Mouse (Mus musculus) testis, adult 2 months (tissue): Measurements from ENCODE around the gene Bfsp2. TPM values are rescaled to one million over a fixed set of nuclear protein-coding genes. Genes with fewer than 3 reads are reported as not detected.

Experiments used
- H3K27ac ChIP-seq: fragments of 200-500 bp; 2 replicates; pipeline ENCODE4 v1.5.1; 2012; ENCODE audit warnings: low read depth, low read length; ENCODE audit not compliant: control insufficient read depth, insufficient read depth
- H3K27me3 ChIP-seq: fragments of 200-500 bp; 2 replicates; pipeline ENCODE4 v1.6.1; 2012; ENCODE audit warnings: mild to moderate bottlenecking, low read length, moderate library complexity; ENCODE audit not compliant: control insufficient read depth, insufficient read depth
- H3K36me3 ChIP-seq: fragments of 200-500 bp; 2 replicates; pipeline ENCODE4 v1.6.1; 2012; ENCODE audit warnings: mild to moderate bottlenecking, low read length; ENCODE audit not compliant: control insufficient read depth, insufficient read depth
- H3K4me1 ChIP-seq: fragments of 200-500 bp; 2 replicates; pipeline ENCODE4 v1.6.1; 2012; ENCODE audit warnings: low read length; ENCODE audit not compliant: control insufficient read depth, insufficient read depth
- H3K4me3 ChIP-seq: fragments of 200-500 bp; 2 replicates; pipeline ENCODE4 v1.5.1; 2012; ENCODE audit warnings: low read depth, mild to moderate bottlenecking, low read length, moderate library complexity, mixed read lengths; ENCODE audit not compliant: control insufficient read depth
- CTCF ChIP-seq: fragments of 200-500 bp; IDR thresholded peaks from 2 replicates; pipeline ENCODE4 v1.5.1; 2012; ENCODE audit warnings: low read depth, mild to moderate bottlenecking, inconsistent platforms, low read length, moderate library complexity; ENCODE audit not compliant: control insufficient read depth, insufficient read depth, insufficient replicate concordance
- POLR2A ChIP-seq: fragments of 200-500 bp; IDR thresholded peaks from 2 replicates; pipeline ENCODE4 v1.6.1; 2012; ENCODE audit warnings: low read depth, mild to moderate bottlenecking, inconsistent platforms, low read length, moderate library complexity; ENCODE audit not compliant: control insufficient read depth
- polyA plus RNA-seq: library from polyadenylated mRNA; depleted of rRNA; stranded (reverse); fragments of >200 nt; gene quantifications from 2 replicates; pipeline ENCODE4 v1.2.3, GENCODE M21; 2012

The Bfsp2 gene
- polyA plus RNA-seq, 1 experiment = 0.74 TPM

DNA sequence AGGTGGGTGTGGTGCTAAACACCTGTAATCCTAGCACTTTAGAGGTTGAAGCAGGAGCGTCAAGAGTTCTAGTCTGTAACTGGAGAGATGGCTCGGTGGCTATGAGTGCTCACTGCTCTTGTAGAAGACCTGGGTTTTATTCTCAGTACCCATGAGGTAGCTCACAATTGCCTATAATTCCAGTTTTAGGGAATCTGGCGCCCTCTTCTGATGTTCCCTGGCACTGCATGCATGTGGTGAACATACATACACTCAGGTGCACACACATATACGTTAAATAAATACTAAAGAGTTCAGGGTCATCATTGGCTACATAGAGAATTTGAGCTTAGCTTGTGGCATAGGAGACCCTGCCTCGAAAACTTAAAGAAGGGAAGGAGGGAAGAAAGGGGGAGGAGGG lies 35.6 kb downstream of the Bfsp2 start:
- Histone ChIP-seq H3K4me3 (no peak overlapping the region), H3K4me1 (peaks cover 5% of the 10 kb centered on the region), H3K27me3 (no peaks in the 10 kb centered on the region), H3K27ac (no peak overlapping the region), H3K36me3 (no peaks in the 10 kb centered on the region)
- TF ChIP-seq POLR2A (no peak), CTCF (no peak)

GRCm38 (mm10) chr9:103443824-103444185 lies 36.4 kb downstream of the Bfsp2 start:
- no peaks in the 10 kb centered on the region for H3K36me3 ChIP-seq
- peaks cover 5% of the 10 kb centered on the region for H3K4me1 ChIP-seq
- H3K27ac ChIP-seq = no peak overlapping the region
- no peak overlapping the region for H3K4me3 ChIP-seq
- no peaks in the 10 kb centered on the region for H3K27me3 ChIP-seq
- TF ChIP-seq POLR2A (no peak), CTCF (no peak)

DNA sequence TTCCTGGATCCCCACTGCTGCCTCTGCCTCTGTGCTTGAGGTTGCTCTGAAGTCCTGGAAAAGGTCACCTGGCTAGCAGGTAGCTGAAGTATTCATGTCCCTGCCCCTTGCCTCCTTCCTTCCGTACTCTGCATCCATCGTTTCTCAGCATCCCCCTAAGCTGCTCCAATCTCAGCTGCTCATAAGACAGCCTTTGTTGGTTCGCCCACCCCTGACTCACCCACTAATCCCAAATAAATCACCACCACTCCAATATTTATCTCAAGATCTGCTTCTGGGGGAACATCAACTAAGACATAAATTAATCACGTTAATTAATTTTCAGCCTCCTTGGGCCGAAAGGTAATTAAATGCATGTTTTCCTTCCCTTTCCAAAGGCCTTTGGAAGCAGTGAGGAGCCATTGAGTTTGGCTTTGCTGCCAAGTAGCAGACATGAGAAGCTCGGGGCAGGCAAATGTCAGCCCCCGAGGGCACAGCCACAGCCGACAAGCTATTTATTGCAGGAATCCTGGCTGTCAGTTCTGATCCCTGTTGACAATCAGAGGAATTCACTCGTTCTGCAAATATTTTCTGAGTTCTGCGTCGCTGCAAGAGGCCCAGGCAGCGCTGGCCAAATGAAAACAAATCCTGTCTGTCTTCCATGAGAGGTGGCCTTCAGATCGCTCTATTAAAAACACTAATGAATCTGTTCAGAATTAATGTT lies 36.9 kb downstream of the Bfsp2 start:
- H3K27ac ChIP-seq = no peak overlapping the region
- no peak overlapping the region for H3K4me3 ChIP-seq
- no peaks in the 10 kb centered on the region for H3K36me3 ChIP-seq
- H3K27me3 ChIP-seq = no peaks in the 10 kb centered on the region
- H3K4me1 ChIP-seq = peaks cover 5% of the 10 kb centered on the region
- TF ChIP-seq POLR2A (no peak), CTCF (no peak)

GRCm38 (mm10) chr9:103440597-103440996 lies 39.6 kb downstream of the Bfsp2 start:
- H3K4me3 ChIP-seq = no peak overlapping the region
- H3K4me1 ChIP-seq = peaks cover 5% of the 10 kb centered on the region
- H3K36me3 ChIP-seq = no peaks in the 10 kb centered on the region
- H3K27me3 ChIP-seq = no peaks in the 10 kb centered on the region
- no peak overlapping the region for H3K27ac ChIP-seq
- TF ChIP-seq CTCF (no peak), POLR2A (no peak)

GRCm38 (mm10) chr9:103437104-103437503 lies 43.1 kb downstream of the Bfsp2 start:
- no peaks in the 10 kb centered on the region for H3K27me3 ChIP-seq
- TF ChIP-seq CTCF = no peak
- no peak for TF ChIP-seq POLR2A
- no peak overlapping the region for H3K27ac ChIP-seq
- peaks cover 10% of the 10 kb centered on the region for H3K4me1 ChIP-seq
- no peak overlapping the region for H3K4me3 ChIP-seq
- no peaks in the 10 kb centered on the region for H3K36me3 ChIP-seq

GRCm38 (mm10) chr9:103434116-103434515 lies 46.1 kb downstream of the Bfsp2 start:
- Histone ChIP-seq H3K4me1 (peaks cover 6% of the 10 kb centered on the region), H3K27ac (no peak overlapping the region), H3K36me3 (no peaks in the 10 kb centered on the region), H3K4me3 (no peak overlapping the region), H3K27me3 (no peaks in the 10 kb centered on the region)
- TF ChIP-seq POLR2A = no peak
- TF ChIP-seq CTCF = no peak

DNA sequence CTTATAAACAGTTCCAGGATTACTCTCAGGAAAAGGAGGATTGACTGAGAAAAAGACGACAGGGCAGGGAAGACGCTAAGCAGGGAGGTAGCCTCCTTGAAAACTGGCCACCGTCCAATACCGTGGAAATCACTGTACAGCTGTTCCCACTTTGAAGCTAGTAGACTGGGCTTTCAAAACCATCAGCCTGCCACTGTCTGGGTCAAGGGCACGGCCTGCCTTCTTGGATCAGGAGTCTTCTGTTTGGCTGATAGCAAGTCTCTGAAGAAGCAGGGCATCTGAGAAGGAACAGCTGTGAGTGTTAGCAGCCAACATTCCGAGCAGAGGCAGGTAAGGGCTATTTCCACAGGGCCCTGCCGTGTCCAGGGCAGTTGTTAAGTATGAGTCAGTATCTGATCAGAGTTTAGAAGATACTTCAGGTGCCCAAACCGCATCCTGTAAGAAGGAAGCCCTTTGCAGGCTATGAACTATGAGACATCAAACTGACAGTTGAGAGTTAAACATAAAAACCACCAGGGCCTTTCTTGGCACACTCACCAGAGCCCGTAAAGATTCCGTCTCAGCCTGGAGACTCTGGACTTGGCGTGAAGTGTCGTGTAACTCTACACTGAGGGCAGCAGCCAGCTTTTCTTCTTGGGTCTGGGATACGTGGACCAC lies 48.0 kb downstream of the Bfsp2 start:
- Histone ChIP-seq H3K27ac (no peak overlapping the region), H3K27me3 (no peaks in the 10 kb centered on the region), H3K36me3 (no peaks in the 10 kb centered on the region), H3K4me3 (no peak overlapping the region), H3K4me1 (peaks cover 6% of the 10 kb centered on the region)
- TF ChIP-seq CTCF = no peak
- TF ChIP-seq POLR2A = no peak

GRCm38 (mm10) chr9:103431718-103432117 lies 48.5 kb downstream of the Bfsp2 start:
- no peak overlapping the region for H3K27ac ChIP-seq
- H3K4me3 ChIP-seq = no peak overlapping the region
- H3K36me3 ChIP-seq = no peaks in the 10 kb centered on the region
- H3K27me3 ChIP-seq = no peaks in the 10 kb centered on the region
- H3K4me1 ChIP-seq = peaks cover 6% of the 10 kb centered on the region
- TF ChIP-seq POLR2A (no peak), CTCF (no peak)
